Mouse (Mus musculus) limb, embryonic 10.5 days (tissue): ENCODE results near the gene Akt1s1. TPM values are rescaled to one million over a fixed set of nuclear protein-coding genes. Genes with fewer than 3 reads are reported as not detected.

ENCODE experiments used
- DNase-seq: peaks from one replicate; pipeline ENCODE4 v3.0.0-alpha.2; 2017; ENCODE audit warnings: low spot score
- H3K27ac ChIP-seq: fragments of 300-500 bp; sonication (generic); 2 replicates; pipeline ENCODE4 v1.5.1; 2016; ENCODE audit warnings: mild to moderate bottlenecking
- H3K27me3 ChIP-seq: fragments of 300-500 bp; sonication (generic); 2 replicates; pipeline ENCODE4 v1.6.1; 2016; ENCODE audit warnings: low read depth, mild to moderate bottlenecking; ENCODE audit not compliant: poor library complexity, severe bottlenecking
- H3K36me3 ChIP-seq: fragments of 300-500 bp; sonication (generic); 2 replicates; pipeline ENCODE4 v1.6.1; 2016; ENCODE audit warnings: mild to moderate bottlenecking, moderate library complexity
- H3K4me1 ChIP-seq: fragments of 300-500 bp; sonication (generic); 2 replicates; pipeline ENCODE4 v1.6.1; 2016
- H3K4me3 ChIP-seq: fragments of 300-500 bp; sonication (generic); 2 replicates; pipeline ENCODE4 v1.5.1; 2016; ENCODE audit warnings: mild to moderate bottlenecking, moderate library complexity
- H3K9me3 ChIP-seq: fragments of 300-500 bp; sonication (generic); replicated peaks from 2 replicates; pipeline ENCODE4 v1.6.1; 2016; ENCODE audit warnings: mild to moderate bottlenecking
- WGBS: fragments of 180-500 bp; shearing (Covaris S2); methylation state at CpG from one replicate; pipeline ENCODE4 v1.1.7; 2016; 5-methylcytosine and 5-hydroxymethylcytosine counted together
- polyA plus RNA-seq: library from polyadenylated mRNA; unstranded; fragments of >200 nt; fragmentation: Nextera tagmentation; extraction: Ambion mirVana; gene quantifications from 2 replicates; pipeline ENCODE4 v1.2.1, GENCODE M21; 2016

Gene Akt1s1
- polyA plus RNA-seq, 1 experiment from 2014 or later, result 99.6 TPM

GRCm38 (mm10) chr7:44850789-44851624, 2.2 kb downstream of the Akt1s1 start:
- Histone ChIP-seq H3K27ac (peak overlapping the region; percentile 95), H3K27me3 (no peaks in the 10 kb centered on the region), H3K4me3 (peak overlapping the region; percentile 79), H3K36me3 (peaks cover 32% of the 10 kb centered on the region), H3K4me1 (peaks cover 56% of the 10 kb centered on the region), H3K9me3 (no peaks in the 10 kb centered on the region)
- no peak for DNase-seq
- 86% methylated on average over 8 of the region's 8 CpGs for WGBS

- 95% methylated on average over 12 of the region's 12 CpGs for WGBS
- Histone ChIP-seq H3K4me3 (peak overlapping the region; percentile 79), H3K9me3 (no peaks in the 10 kb centered on the region), H3K4me1 (peaks cover 62% of the 10 kb centered on the region), H3K36me3 (peaks cover 25% of the 10 kb centered on the region), H3K27me3 (no peaks in the 10 kb centered on the region), H3K27ac (no peak overlapping the region)
- no peak for DNase-seq
Measured at GRCm38 (mm10) chr7:44851625-44852234, 2.9 kb downstream of the Akt1s1 start.

DNA sequence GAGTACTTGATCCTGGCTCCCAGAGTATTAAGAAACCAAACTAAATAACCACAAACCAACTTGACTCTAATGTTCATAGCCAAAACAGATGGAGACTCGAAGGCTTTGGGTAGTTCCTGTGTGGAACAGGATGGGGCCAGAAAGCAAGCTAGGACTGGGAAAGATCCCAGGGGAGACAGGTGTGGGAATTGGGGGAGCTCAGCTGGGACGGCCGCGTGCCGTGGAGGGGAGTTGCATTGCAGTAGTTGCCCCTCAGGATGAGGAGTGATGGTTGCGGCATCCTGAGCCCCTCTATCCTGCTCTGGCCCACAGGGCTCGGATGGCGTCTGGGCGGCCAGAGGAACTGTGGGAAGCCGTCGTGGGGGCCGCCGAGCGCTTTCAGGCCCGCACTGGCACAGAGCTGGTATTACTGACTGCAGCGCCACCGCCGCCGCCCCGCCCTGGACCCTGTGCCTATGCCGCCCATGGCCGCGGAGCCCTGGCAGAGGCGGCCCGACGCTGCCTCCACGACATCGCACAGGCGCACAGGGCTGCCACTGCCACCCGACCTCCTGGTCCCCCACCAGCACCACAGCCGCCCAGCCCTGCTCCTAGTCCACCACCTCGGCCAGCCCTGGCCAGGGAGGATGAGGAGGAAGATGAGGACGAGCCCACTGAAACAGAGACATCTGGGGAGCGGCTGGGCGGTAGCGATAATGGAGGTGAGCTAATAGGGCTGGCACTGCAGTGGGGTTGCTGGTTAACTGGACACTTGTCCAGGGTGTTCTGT, 3.7 kb downstream of the Akt1s1 start:
- Histone ChIP-seq H3K27ac (peak overlapping the region; percentile 17; the same call in 1 of the 2 replicates), H3K27me3 (no peaks in the 10 kb centered on the region), H3K36me3 (peaks cover 23% of the 10 kb centered on the region), H3K4me1 (peaks cover 61% of the 10 kb centered on the region), H3K9me3 (no peaks in the 10 kb centered on the region), H3K4me3 (0 out of 2 replicates have a peak overlapping the region, but pooled peaks have one; percentile 7)
- no peak for DNase-seq
- 91% methylated on average over 36 of the region's 36 CpGs for WGBS

- Histone ChIP-seq H3K27me3 (no peaks in the 10 kb centered on the region), H3K36me3 (peaks cover 23% of the 10 kb centered on the region)
- 92% methylated on average over 2 of the region's 2 CpGs for WGBS
Measured at GRCm38 (mm10) chr7:44853065-44853464, 4.3 kb downstream of the Akt1s1 start.

DNA sequence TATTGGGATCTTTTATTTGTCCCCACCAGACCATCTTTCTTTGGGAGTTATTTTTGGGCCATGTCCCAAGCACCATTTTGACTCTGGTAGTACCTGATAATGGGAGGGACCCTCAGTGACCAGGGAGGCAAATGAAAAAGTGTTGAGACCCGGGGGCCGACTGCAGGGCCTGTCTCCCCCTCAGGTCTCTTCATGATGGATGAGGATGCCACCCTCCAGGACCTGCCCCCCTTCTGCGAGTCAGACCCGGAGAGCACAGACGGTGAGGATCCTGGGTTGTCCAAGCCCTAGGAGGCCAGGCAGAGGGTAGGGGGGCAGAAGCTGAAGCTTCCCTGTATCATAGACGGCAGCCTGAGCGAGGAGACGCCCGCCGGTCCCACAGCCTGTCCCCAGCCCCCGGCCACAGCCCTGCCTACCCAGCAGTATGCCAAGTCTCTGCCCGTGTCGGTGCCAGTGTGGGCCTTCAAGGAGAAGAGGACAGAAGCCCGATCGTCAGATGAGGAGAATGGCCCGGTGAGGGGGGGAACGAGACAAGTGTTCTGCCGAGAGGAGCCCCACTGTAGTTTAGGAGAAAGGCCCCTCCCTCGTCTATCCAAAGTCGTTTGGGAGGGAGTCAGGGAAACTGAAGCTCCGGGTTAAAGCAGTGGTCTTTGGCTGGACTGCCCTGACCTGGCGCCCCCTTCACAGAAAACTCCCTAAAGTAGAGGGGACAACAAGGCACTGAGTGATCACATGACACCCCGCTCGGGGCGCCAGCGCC, 5.0 kb downstream of the Akt1s1 start:
- 34% methylated on average over 26 of the region's 26 CpGs for WGBS
- Histone ChIP-seq H3K4me1 (peaks cover 64% of the 10 kb centered on the region), H3K27ac (peak overlapping the region; percentile 90), H3K4me3 (peak overlapping the region; percentile 64), H3K36me3 (peaks cover 23% of the 10 kb centered on the region), H3K27me3 (no peaks in the 10 kb centered on the region), H3K9me3 (no peaks in the 10 kb centered on the region)
- no peak for DNase-seq

More at GRCm38 (mm10) chr7:44853065-44853464, 4.3 kb downstream of the Akt1s1 start:
- no peak for DNase-seq
- Histone ChIP-seq H3K27ac (no peak overlapping the region), H3K4me1 (peaks cover 61% of the 10 kb centered on the region), H3K9me3 (no peaks in the 10 kb centered on the region), H3K4me3 (0 out of 2 replicates have a peak overlapping the region, but pooled peaks have one; percentile 2)

DNA sequence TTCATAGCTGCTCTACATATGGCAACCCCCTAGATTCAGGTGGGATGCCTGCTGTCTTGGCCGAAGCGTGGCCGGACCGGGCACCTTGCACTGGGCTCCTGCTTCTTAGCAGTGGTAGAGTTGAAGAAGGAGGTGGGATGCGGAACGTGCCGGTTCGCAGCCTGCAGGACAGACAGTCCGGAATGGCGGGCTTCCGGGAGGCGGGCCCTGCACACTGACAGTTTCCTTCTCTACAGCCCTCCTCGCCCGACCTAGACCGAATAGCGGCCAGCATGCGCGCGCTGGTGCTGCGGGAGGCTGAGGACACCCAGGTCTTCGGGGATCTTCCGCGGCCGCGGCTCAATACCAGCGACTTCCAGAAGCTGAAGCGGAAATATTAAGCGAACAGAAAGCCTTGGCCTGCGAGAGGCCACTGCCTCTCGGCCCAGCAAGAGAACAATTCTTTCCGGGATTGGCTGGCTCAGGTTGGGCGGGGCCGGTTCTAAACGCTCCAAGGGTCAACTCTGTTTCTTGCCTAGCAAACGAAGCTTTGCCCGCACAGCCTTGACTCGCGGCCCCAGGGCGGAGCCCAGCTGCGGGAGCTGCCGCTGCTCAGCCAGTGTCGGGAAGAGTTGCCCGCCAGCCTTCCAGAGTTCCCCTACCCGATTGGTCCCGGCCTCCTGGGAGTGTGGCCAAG, 5.7 kb downstream of the Akt1s1 start:
- Histone ChIP-seq H3K36me3 (peaks cover 27% of the 10 kb centered on the region), H3K27ac (peak overlapping the region; percentile 90), H3K27me3 (no peaks in the 10 kb centered on the region), H3K4me3 (peak overlapping the region; percentile 64), H3K4me1 (peaks cover 64% of the 10 kb centered on the region), H3K9me3 (no peaks in the 10 kb centered on the region)
- WGBS, result 1% methylated on average over 45 of the region's 45 CpGs
- peak; percentile 84 for DNase-seq

- DNase-seq, result no peak
- 47% methylated on average over 10 of the region's 10 CpGs for WGBS
- no peaks in the 10 kb centered on the region for H3K27me3 ChIP-seq
- H3K4me1 ChIP-seq, result peaks cover 64% of the 10 kb centered on the region
- no peaks in the 10 kb centered on the region for H3K9me3 ChIP-seq
- peak overlapping the region; percentile 90 for H3K27ac ChIP-seq
- peaks cover 33% of the 10 kb centered on the region for H3K36me3 ChIP-seq
- H3K4me3 ChIP-seq, result peak overlapping the region; percentile 64
Measured at GRCm38 (mm10) chr7:44855036-44855435, 6.2 kb downstream of the Akt1s1 start.

- DNase-seq, result no peak
- Histone ChIP-seq H3K4me1 (peaks cover 65% of the 10 kb centered on the region), H3K4me3 (peak overlapping the region; percentile 69), H3K27me3 (no peaks in the 10 kb centered on the region), H3K36me3 (peaks cover 43% of the 10 kb centered on the region), H3K9me3 (no peaks in the 10 kb centered on the region), H3K27ac (peak overlapping the region; percentile 89)
- 65% methylated on average over 9 of the region's 9 CpGs for WGBS
Measured at GRCm38 (mm10) chr7:44856265-44856916, 7.6 kb downstream of the Akt1s1 start.

GRCm38 (mm10) chr7:44857042-44857552, 8.3 kb downstream of the Akt1s1 start, which contains the start of gene Pnkp:
TSS of gene Pnkp (plus strand) at chr7:44857139.
- Histone ChIP-seq H3K27me3 (no peaks in the 10 kb centered on the region), H3K9me3 (no peaks in the 10 kb centered on the region), H3K36me3 (peaks cover 43% of the 10 kb centered on the region), H3K27ac (peak within 1 kb of the TSS; percentile 89), H3K4me1 (peaks cover 65% of the 10 kb centered on the region), H3K4me3 (peak within 1 kb of the TSS; percentile 69)
- under 1% methylated on average over 32 of the region's 32 CpGs for WGBS
- DNase-seq, result peak; percentile 93

GRCm38 (mm10) chr7:44857905-44858304, 9.1 kb downstream of the Akt1s1 start:
- peaks cover 59% of the 10 kb centered on the region for H3K4me1 ChIP-seq
- peak overlapping the region; percentile 89; the same call in 1 of the 2 replicates for H3K27ac ChIP-seq
- no peak for DNase-seq
- H3K36me3 ChIP-seq, result peaks cover 43% of the 10 kb centered on the region
- peak overlapping the region; percentile 69 for H3K4me3 ChIP-seq
- WGBS, result 31% methylated on average over 8 of the region's 8 CpGs
- no peaks in the 10 kb centered on the region for H3K27me3 ChIP-seq
- no peaks in the 10 kb centered on the region for H3K9me3 ChIP-seq

DNA sequence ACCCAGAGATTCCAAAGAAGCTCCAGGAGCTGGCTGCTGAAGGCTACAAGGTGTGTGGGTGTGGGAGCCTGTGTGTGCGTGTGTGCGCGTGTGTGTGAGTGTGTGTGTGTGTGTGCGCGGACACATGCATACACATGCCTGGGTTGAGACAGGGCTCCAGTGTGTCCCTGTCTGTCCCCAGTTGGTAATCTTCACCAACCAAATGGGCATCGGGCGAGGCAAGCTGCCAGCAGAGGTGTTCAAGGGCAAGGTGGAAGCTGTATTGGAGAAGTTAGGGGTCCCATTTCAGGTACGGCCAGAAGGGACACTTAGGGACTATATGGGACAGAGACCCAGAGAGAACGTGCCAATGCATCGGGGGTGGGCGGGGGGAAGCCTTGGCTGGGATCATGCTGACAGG, 11.1 kb downstream of the Akt1s1 start:
- H3K4me3 ChIP-seq, result no peak overlapping the region
- no peaks in the 10 kb centered on the region for H3K27me3 ChIP-seq
- WGBS, result 93% methylated on average over 11 of the region's 11 CpGs
- DNase-seq, result no peak
- peaks cover 42% of the 10 kb centered on the region for H3K4me1 ChIP-seq
- H3K36me3 ChIP-seq, result peaks cover 59% of the 10 kb centered on the region
- no peak overlapping the region for H3K27ac ChIP-seq
- no peaks in the 10 kb centered on the region for H3K9me3 ChIP-seq
